Mouse (Mus musculus) brain, embryonic 14.5 days (tissue): ENCODE measurements at regions not wholly inside any gene's neighbourhood (a gene's known extent, or its start where the extent isn't known, plus 50 kb on each side); places are given as distances from the start of the nearest gene placed in this dataset.

Experiments
- CTCF ChIP-seq: fragments of 200-500 bp; IDR thresholded peaks from 2 replicates; pipeline ENCODE4 v1.5.1; 2012; ENCODE audit warnings: inconsistent platforms, mild to moderate bottlenecking, moderate library complexity, borderline replicate concordance; ENCODE audit not compliant: insufficient read depth, insufficient read length; ENCODE audit errors: extremely low read depth
- POLR2A ChIP-seq: fragments of 200-500 bp; IDR thresholded peaks from 2 replicates; pipeline ENCODE4 v1.6.1; 2012; ENCODE audit warnings: mild to moderate bottlenecking, inconsistent platforms, borderline replicate concordance; ENCODE audit not compliant: poor library complexity, insufficient read depth, insufficient read length, severe bottlenecking; ENCODE audit errors: extremely low read depth

GRCm38 (mm10) chr10:67652300-67652699 lies 103.5 kb upstream of the Ado start:
- no peak for TF ChIP-seq CTCF
- no peak for TF ChIP-seq POLR2A
